Mouse (Mus musculus): ENCODE measurements at regions not wholly inside any gene's neighbourhood (a gene's known extent, or its start where the extent isn't known, plus 50 kb on each side); places are given as distances from the start of the nearest gene placed in this dataset.

DNA sequence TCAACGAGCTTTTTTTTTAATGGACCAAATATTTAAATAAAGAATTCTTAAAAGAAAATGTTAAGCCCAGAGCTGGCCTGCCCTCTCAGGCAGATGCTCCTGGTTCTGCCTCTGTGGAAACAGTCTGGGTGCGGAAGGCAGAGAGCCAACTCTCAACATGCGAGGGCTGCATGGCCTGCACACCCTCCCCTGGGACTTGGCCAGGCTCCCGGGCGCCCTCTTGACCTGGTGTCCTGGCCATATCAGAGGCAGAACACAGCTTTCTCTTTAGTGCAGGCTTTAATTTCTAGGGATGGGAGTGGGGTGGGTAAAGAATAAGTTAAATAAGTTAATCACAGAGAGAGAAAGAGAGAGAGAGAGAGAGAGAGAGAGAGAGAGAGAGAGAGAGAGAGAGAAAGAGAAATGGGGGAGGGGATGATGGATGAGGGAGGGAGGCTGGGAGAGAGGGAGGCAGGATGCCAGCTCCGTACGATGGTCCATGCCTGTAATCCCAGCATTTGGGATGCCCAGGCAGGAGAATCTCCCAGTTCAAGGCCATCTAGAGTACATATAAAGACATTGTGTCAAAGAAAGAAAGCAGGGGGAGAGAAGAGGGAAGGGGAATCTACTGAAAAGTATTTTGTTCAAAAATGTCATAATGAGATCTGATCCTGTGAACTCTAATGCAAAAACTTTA, 123.2 kb upstream of the Plekha5 start:
- no peak for DNase-seq (ENCODE audit: low spot score in 2 of 2)

DNA sequence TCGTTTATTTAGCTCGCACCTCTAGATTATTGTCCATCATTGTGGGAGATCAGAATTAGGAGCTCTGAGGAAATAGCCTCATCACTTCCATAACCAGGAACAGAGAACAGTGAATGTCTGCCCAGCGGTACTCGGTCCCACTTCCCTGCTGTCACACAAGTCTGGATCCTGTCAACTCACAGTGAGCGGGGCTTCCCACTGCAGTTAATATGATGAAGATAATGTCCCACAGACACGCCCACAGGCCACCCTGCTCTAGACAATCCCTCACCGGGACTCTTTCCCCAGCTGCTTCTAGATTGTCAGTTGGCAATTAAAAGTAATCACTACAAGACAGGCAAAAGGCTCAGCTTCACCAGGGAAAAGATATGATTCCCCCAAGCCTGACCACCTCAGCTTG, 124.2 kb upstream of the Plekha5 start:
- DNase-seq (ENCODE audit: low spot score in 2 of 2), result no peak

- DNase-seq (ENCODE audit: low spot score in 2 of 2), result no peak
These were observed 125.8 kb upstream of the Plekha5 start for GRCm38 (mm10) chr6:140297969-140298554.

DNA sequence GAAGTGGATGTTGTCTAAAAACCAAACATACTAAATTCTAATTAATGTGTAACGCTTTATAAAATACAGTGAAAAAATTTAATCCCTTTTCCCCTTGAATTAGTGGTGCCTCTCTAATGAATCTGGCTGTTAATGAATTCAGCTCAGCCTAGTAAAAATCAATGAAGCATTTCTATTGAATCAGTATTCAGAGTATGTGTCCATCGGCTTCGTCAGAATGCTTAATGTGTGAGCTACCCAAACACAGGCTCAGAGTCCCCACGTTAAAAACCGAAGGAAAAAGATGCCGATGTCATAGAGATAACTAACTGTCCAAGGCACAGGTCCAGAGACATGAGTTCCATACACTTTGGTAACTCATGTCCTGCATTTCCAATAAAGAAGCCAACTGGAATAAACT, 126.3 kb upstream of the Plekha5 start:
- no peak for DNase-seq (ENCODE audit: low spot score in 2 of 2)

GRCm38 (mm10) chr6:140290109-140290508, 133.7 kb upstream of the Plekha5 start:
- DNase-seq (ENCODE audit: low spot score in 2 of 2), result no peak

DNA sequence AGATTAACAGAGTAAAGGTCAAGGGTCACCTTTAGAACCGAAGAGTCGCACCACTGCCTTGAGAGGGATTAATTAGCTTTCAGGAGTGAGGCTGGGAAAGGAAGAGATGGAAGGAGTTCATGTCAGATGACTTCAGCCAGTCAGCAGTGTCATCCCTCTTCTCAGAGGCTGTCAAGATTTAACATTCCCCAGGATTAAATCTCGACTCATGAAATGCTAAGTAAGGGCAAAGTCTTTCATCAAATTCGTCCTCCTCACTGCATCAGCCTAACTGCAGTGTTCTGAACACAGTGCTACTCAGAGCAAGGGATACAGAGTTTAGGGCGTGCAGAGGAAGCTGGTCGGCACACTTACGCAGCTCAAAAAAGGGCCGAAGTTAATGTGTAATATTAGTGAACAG, 135.1 kb upstream of the Plekha5 start:
- no peak for DNase-seq (ENCODE audit: low spot score in 2 of 2)

DNA sequence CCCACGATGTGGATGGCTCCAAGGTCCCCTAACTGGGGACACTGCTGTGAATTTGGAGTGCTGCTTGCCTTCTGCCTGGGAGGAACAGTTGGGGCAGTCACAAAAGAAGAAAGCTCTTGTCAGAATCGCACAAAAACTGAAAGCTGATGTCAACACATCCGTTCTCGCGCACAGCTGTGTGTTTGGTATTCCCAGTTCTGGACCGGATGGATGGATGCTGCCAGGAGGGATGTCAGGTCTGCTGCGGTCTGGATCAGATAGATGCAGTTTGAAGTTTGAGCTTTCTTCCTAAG, 141.6 kb upstream of the Plekha5 start:
- DNase-seq (ENCODE audit: low spot score in 2 of 2), result no peak

- DNase-seq (ENCODE audit: low spot score in 2 of 2), result no peak
These were observed 142.2 kb upstream of the Plekha5 start for GRCm38 (mm10) chr6:140281488-140282284.

- no peak for DNase-seq (ENCODE audit: low spot score in 2 of 2)
These were observed 142.9 kb upstream of the Plekha5 start for GRCm38 (mm10) chr6:140280817-140281475.

DNA sequence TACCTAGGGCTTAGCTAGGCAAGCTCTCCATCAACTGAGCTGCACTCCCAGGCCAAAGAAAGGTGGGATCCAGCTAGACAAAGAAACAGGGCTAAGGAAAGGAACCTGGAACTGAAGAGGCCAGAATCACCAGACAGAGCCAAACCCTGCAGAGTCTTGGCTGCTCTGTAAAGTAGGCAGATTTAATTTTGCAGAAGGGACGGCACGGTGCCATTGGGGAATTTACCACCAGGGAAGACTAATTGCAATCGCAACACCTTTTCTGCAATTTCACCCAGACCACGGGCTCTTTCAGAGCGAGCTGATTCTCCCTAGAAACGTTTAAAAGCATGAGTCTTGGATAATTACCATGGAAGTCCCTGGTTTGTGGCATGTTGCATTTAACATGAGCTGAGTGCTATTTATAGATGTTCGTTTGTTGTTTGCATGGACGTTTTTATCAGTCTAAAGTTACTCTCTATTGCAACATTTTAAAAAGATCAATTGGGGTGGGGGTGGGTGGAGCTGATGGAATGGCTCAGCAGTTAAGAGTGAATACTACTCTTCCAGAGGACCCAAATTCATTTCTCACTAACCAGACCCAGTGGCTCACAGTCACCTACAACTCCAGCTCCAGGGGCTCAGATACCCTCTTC, 144.0 kb upstream of the Plekha5 start:
- DNase-seq (ENCODE audit: low spot score in 2 of 2), result no peak

DNA sequence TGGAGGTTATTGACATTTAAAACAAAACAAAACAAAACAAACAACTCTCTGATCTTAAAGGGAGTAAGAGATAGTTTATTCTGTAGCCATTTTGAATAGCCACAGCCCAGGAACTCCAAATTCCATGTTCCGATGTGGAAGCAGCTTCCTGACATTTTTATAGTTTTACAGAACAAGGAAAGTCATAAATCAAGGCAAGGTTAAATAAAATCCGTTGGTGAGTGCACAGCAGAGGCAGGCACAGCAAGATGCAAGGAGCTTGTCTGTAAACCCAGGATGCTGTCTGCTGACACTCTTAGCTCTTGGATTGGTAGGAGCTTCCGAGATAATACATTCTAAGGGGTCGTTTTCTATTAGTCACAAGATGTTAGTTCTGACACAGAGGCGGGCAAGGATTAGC, 145.1 kb upstream of the Plekha5 start:
- DNase-seq (ENCODE audit: low spot score in 2 of 2), result no peak

GRCm38 (mm10) chr6:140270592-140270991, 153.3 kb upstream of the Plekha5 start:
- no peak for DNase-seq (ENCODE audit: low spot score in 2 of 2)

GRCm38 (mm10) chr6:140268315-140269070, 155.4 kb upstream of the Plekha5 start:
- DNase-seq (ENCODE audit: low spot score in 2 of 2), result no peak

DNA sequence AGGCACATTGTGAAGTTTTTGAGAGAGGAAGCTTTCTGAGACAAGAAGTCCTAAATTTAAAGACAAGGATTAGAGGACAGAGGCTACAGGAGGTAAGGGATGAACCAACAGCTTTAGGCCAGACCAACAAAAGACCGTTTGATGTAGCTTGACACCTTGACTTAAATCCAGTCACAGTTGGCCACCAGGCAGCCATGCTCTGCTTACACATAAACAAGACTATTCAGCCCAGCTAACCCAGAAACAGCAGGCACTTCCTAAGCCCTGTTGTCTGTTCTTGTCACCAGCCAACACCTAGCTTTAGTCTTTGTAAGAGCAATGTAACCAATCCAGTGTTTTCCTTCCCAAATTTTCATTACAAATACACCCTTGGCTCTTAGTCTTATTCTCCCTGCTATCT, 159.9 kb upstream of the Plekha5 start:
- no peak for DNase-seq (ENCODE audit: low spot score in 2 of 2)

GRCm38 (mm10) chr6:140261813-140262212, 162.0 kb upstream of the Plekha5 start:
- no peak for DNase-seq (ENCODE audit: low spot score in 2 of 2)

GRCm38 (mm10) chr6:140258761-140259160, 165.1 kb upstream of the Plekha5 start:
- DNase-seq (ENCODE audit: low spot score in 2 of 2), result no peak

- DNase-seq (ENCODE audit: low spot score in 2 of 2), result no peak
These were observed 165.8 kb upstream of the Plekha5 start for GRCm38 (mm10) chr6:140258101-140258500.

DNA sequence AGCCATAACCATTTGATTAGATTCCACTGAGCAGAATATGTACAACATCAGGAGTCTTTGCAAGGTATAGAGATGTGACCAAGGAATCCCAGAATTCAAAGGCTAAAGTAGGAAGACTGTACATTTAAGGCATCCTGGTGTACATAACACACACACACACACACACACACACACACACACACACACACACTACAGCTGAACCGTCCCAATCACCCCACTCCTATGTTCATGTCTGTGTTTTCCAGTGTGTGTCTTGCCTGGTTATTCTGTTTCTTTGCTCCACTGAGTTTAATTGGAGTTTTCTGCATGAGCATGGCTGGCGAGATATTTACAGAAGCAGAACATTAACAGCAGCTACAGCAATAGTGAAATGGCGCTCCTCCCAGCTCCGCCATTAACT, 172.3 kb upstream of the Plekha5 start:
- DNase-seq (ENCODE audit: low spot score in 2 of 2), result no peak

GRCm38 (mm10) chr6:140243411-140244151, 180.3 kb upstream of the Plekha5 start:
- DNase-seq (ENCODE audit: low spot score in 2 of 2), result no peak

- no peak for DNase-seq (ENCODE audit: low spot score in 2 of 2)
These were observed 184.5 kb upstream of the Plekha5 start for GRCm38 (mm10) chr6:140239356-140239755.

DNA sequence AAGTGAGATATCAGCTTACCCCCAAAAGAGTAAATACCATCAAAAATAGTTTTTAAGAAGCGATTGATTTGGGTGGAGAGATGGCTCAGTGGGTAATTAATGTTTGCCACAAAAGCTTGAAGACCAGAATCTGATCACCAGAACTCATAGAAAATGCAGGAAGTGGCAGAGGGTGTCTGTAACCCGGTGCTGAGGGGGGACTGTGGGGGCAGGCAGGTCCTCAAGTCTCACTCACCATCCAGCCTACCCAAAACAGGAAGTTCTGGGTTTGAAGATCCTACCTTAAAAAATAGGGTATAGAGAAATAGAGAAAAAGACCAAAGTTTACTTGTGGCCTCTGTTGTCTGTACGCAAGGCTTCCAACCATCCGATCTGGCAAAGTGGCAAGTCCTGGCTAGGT, 190.3 kb upstream of the Plcz1 start:
- DNase-seq (ENCODE audit: low spot score in 2 of 2), result no peak
